Mouse (Mus musculus) brain, embryonic 14.5 days (tissue): ENCODE data around the gene Copb2. TPM values are rescaled to one million over a fixed set of nuclear protein-coding genes. Genes with fewer than 3 reads are reported as not detected.

Experiments used
- DNase-seq: peaks from one replicate; pipeline ENCODE4 v3.0.0-alpha.2; 2011; ENCODE audit warnings: low read depth
- CTCF ChIP-seq: fragments of 200-500 bp; IDR thresholded peaks from 2 replicates; pipeline ENCODE4 v1.5.1; 2012; ENCODE audit warnings: inconsistent platforms, mild to moderate bottlenecking, moderate library complexity, borderline replicate concordance; ENCODE audit not compliant: insufficient read depth, insufficient read length; ENCODE audit errors: extremely low read depth
- POLR2A ChIP-seq: fragments of 200-500 bp; IDR thresholded peaks from 2 replicates; pipeline ENCODE4 v1.6.1; 2012; ENCODE audit warnings: mild to moderate bottlenecking, inconsistent platforms, borderline replicate concordance; ENCODE audit not compliant: poor library complexity, insufficient read depth, insufficient read length, severe bottlenecking; ENCODE audit errors: extremely low read depth
- polyA plus RNA-seq: library from polyadenylated mRNA; depleted of rRNA; stranded (reverse); fragments of >200 nt; gene quantifications from 2 replicates; pipeline ENCODE4 v1.2.3, GENCODE M21; 2012; rRNA removed

Gene Copb2
- polyA plus RNA-seq: 78.1 and 91.7 TPM in 2 replicates

DNA sequence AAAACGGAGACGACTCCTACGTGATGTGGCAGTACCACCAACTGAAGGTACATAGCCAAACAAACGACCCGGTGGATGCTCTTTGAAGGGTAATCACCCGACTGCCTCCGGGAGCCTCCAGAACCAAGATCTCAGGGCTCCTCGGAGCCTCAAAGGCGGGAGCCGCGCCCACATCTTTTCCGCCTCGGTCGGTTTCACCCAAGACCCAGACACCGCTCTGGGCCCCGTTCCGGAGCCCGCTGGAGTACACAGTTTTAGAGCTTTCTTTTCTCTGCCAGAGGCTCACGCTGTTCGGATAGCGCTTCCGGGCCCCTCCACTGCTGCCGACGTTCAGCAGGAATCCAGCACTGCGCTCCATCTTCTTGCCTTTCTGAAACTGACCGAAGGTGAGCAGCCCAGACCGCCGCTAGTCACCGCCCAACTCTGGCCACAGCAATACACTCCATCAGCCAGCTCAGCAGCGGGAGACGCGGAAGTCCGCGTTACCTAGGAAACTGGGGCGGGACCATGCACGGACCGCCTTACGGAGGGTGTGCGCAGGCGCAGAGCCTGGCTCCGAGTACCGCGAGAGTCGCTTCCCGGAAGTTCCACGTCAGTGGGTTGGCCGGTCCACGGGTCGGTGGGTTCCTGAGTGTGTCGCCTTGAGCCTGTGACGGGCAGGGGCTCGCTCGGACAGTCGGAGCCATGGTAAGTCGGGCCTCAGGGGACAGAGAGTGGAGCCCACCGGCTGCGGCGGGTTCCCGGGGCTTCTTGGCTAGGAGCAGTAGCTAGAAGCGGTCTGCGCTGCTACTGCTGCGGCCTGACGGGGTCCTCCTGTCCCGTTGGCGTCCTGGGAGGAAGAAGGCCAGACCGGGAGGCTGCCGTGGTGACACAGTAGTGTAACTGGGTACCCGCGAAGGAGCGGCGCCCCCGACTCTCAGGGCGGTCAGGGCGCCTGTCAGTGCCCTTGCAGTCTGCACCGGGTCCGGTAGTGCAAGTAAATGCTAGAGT, at the start of gene Copb2:
Copb2 (plus strand) TSS at position 585 of the 990 bp plus-strand sequence.
- no peak for TF ChIP-seq CTCF
- peak; percentile 51; the same call in 1 of the 2 replicates for TF ChIP-seq POLR2A
- peak; percentile 99 for DNase-seq

DNA sequence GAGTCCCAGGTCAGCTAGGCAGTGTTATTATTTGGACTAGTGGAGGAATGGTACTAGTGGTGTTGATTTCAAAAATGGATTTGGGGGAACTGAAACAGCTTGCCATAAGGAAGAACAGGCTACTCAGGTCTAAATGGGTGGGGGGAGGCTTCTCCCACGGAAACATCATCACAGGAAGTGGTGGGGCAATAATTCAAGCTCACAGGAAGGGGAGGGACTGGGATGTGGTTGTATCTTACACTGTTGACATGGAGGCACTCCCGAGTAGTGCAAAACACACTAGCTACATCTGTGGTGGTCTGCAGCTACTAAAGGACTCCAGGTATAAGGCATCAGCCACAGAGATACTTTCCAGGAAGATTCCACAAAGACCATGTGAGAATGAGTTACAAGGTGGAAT, 39.6 kb upstream of the Copb2 start:
- TF ChIP-seq CTCF: no peak
- TF ChIP-seq POLR2A: no peak
- no peak for DNase-seq

DNA sequence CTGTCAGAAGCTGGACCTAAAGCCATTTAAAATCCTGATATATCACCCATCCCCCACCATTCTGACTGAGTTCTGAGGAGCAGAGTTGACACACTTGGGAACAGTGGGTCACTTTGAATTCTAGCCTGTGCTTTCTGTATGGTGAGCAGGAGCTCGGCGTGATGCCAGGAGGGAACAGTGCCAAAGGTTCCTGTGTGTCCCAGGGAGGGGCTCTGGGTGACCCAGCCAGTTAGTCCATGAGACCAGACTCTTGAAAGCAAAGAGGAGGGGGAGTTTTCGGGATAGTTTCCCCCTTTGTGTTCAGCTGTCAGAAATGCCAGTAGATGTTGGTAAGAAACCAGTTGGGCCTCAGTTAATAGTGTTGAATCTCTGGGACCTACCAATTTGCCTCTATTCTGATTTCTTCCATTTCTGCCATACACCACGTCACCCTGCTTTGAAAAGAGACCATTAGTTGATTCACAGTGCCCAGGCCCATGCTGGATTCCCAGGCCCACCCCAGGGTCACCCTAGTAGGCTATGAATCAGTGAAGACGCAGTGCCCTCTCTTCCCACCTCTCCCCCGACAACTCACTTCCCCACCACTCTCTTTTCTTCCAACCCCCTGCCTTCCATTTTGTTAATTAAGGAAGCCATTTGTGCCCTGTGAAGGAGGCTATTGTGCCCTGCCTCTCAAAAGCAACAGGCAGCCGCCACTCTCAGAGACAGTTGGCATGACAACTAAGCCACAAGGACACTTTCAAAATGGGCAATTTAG, 38.6 kb upstream of the Copb2 start:
- DNase-seq: peak; percentile 97
- TF ChIP-seq POLR2A (no peak), CTCF (no peak)

DNA sequence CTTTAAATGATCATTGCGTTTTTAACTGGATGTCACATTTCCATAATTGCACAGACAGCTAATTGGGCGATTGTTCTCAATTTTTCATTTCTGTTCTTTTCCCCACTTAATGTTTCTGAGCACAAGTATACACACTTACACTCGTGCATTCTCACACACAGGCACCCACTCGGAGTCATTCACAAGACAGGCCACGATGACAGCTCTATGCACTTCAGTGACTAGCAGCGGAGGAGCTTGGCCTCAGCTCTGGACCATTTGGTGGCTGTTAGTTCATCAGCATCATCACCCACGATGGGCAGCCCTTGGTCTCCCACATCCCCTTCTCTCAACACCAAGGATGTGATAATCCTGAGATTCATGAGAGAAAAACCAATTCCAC, 38.0 kb upstream of the Copb2 start:
- no peak for DNase-seq
- TF ChIP-seq CTCF (no peak), POLR2A (no peak)

DNA sequence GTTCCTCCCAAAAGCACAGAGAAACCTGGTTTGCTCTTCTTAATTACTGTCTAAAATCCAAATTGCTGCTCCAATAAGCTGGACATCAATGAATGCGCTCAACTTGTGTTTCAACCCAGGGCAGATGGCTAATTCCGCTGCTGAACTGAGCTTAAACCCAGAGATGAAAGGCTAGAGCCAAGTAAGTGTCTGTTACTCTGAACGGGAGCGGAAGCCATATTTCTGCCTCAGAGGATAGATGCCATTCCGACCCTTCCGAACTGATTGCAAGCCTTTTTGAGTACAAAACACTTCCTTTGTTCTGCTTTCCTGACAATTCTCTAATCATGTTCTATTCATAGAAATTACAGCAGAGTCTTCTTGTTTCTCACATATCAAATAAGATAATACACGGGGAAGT, 36.3 kb upstream of the Copb2 start:
- DNase-seq: peak; percentile 65
- TF ChIP-seq POLR2A: no peak
- TF ChIP-seq CTCF: no peak

DNA sequence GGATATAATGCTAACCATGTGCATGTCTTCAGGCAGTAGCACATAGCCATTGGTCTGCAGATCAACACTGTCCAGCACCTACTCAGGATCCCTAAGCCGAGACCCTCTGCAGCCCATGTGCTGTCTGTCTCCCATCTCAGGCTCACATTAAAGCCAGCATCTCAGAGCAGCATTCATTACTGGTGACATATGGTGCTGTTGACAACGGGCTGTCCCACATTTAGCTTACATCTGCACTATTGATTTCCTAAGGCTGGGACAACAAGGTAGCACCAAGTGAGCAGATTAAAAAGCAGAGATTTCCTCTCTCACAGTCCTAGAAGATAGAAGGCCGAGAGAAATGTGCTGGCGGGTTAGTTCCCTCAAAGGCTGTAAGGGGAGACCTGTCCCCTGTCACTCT, 33.7 kb upstream of the Copb2 start:
- no peak for TF ChIP-seq CTCF
- no peak for TF ChIP-seq POLR2A
- peak; percentile 67 for DNase-seq

DNA sequence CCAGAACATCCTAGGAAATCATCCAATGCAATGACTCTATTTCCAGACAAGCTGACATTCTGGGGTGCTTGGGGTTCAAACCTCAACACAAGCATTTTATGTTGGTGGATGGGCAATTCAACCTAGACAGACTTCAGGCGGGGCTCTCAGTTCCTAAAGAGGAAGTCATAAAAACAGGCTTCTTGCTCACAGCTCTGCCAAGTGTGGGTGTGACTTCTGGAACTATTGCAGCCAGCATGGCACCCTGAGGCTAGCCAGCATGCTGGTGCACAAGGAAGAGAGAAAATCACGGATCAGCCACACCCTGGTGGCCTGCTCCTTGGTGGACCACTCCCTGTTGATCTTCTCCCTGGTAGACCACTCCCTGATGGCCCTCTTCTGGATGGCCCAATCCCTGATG, 32.5 kb upstream of the Copb2 start:
- TF ChIP-seq CTCF: no peak
- no peak for TF ChIP-seq POLR2A
- DNase-seq: no peak

DNA sequence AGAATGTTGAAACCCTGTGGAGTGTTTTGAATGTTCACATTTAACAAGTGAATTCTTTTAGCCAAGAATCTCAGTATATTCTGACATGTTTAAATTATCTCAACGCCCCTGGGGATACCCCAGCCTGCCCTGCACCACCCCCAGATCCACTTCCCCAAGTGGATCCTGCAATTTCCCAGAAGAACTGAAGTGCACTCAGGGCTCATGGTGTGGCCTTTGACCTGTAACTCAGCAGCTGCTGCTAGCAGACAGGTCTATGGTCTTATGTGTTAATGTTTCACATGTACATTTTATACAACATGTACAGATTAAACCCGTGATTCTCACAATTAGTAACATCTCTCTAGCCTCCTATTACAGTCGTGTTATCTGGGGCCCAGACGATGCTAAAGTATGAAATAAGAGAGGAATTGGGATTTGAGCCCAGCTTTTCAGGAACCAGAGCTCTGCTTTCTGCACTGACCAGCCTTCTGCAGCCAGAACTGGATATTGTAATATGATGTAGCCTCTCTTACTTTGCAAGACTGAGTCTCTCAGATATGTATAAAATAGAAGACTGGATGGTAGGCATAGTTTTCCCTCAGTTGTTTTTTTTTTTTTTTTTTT, 28.7 kb upstream of the Copb2 start:
- TF ChIP-seq POLR2A: no peak
- TF ChIP-seq CTCF: no peak
- no peak for DNase-seq

DNA sequence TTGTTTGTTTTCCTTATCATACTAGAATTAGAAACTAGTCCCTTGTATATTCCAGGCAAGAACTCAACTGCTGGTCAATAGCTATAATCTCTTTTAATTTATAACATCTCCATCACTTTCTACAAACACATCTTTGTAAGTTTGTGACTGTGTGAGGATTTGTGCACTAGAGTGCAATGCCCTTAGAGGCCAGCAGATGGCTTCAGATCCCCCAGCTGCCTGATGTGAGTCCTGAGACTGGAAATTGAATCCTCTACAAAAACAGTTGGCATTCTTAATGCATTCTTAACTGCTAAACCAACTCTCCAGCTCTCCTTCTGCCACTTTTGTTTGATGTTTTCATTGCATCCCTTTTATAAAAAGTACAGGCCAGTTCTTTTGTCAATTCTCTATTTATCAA, 27.8 kb upstream of the Copb2 start:
- peak; percentile 48; the same call in 1 of the 2 replicates for TF ChIP-seq CTCF
- no peak for TF ChIP-seq POLR2A
- no peak for DNase-seq

DNA sequence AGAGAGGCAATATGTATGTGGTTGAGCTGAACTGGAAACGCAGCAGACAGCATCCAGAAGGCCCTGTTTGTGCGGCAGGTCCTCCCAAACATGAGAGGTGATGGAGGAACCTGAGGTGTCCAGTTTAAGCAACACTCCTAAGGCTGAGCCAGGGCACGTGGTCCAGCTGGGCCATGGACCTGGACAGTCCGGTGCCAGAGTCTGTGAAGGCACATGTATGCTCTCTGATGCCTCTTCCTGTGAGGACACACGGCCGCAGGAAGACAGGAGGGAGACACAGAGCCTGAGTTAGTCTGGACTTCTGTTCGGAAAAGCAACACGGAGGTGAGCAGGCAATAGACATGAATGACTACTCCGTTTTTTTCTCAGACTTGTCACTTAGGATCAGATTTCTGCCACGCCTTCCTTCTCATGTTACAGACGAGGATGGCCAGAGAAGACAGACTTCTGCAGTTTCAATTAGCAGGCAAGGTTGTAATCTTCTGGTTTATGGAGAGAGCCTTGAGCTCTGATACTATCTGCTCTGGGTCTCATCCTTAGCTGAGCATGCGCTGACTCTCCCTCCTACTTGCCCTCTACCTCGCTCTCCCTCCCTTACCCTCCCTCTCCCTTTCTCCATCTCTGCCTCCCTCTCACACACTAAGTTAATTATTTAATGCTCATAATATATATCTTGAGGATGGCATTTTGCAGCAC, 25.4 kb upstream of the Copb2 start:
- DNase-seq: no peak
- TF ChIP-seq CTCF (no peak), POLR2A (no peak)

DNA sequence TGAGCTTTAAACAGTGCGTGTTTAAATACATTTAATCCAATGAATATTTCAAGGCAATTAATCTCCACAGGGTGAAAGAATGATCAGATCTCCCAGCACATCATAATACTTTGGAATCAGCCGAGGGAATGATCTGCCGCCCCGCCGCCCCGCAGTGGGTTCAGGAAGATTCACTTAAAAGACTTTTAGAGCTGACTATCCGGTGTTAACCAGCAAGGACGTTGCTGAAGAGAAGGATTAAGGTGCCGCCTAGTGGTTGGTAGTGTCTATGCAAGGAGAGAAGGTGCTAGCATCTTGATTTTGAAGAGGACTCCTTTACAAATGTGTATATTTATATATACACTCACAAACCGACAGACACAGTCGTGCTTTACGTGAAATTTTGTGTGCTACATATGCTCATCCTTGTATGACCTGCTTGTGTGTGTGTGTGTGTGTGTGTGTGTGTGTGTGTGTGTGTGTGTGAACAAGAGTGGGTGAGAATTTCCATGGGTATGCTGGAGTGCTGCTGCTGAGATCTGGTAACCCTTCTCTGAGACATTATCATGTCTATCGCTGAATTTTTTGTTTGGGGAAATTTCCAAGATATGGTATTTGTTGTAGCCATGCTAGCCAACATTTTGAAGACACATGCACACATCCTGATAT, 24.7 kb upstream of the Copb2 start:
- peak; percentile 94 for DNase-seq

More for the DNA sequence above, 24.7 kb upstream of the Copb2 start:
- TF ChIP-seq POLR2A (no peak), CTCF (peak; percentile 75; the same call in 1 of the 2 replicates)
